Comparison of ENCODE assay signal across 15 mouse cellular contexts in genomic region chr10:21042821-21043220, GRCm38 (mm10).
DNase-seq lines count a peak whose midpoint lies in the region; ATAC-seq lines count a peak whose summit lies in the region.
"Had no signal": no experiment of that assay in that cellular context is flagged by ENCODE, and none has a peak within 500 bp of the region (broad histone marks: within the 10 kb centered on the region; RNA-seq: fewer than 3 reads in every experiment).

No protein-coding gene starts in this region.

- DNase-seq in thymus, postnatal 4 days = peak; percentile 9
- no peak for DNase-seq in thymus, postnatal 0 days (ENCODE audit: low spot score)
- peak; percentile 79 for DNase-seq in R1 (ENCODE audit: low read depth, low spot score)
- DNase-seq: adrenal gland, adult 2 months; adrenal gland, postnatal 10 days; adrenal gland, postnatal 25 days; B cell, adult 2 months; cerebellum, adult 11-12 months; cerebellum, adult 2 months; cerebellum, adult 9-10 months; cerebellum, postnatal 25 days had no signal

- no peak for ATAC-seq in CD4-positive, CD25-positive, alpha-beta regulatory T cell, adult 4 months
- ATAC-seq in cerebellum, adult (ENCODE audit: insufficient number of reproducible peaks, low FRiP score, low TSS enrichment) = no peak
- ATAC-seq: forebrain, embryonic 14.5 days; forebrain, embryonic 16.5 days had no signal
